Mouse (Mus musculus) cerebellum, adult 11-12 months (tissue): ENCODE data around the gene Rnf150.

ENCODE experiments used
- DNase-seq: peaks from one replicate; pipeline ENCODE4 v3.0.0; 2022

The Rnf150 gene

DNA sequence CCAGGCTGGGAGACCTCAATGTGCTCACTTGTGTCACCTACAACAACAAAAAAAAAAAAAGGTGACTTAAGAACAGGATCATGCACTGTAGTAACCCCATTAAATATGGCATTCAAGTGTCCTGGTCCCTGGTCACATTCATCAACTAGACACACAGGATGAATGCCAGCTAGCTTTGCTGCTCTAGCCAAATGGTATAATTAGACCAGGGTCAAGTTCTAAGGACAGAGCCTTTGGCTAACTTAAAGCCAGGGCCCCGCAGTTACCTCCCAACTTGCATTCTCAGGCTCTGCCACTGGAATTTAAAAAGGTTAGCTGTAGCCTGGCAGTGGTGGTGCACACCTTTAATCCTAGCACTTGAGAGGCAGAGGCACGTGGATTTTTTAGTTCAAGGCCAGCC is 165.1 kb downstream of the Rnf150 start:
- DNase-seq: no peak

- DNase-seq: no peak
These were observed 169.6 kb downstream of the Rnf150 start for GRCm38 (mm10) chr8:83032800-83033199.

- no peak for DNase-seq
These were observed 172.0 kb downstream of the Rnf150 start for GRCm38 (mm10) chr8:83035141-83035540.

GRCm38 (mm10) chr8:83036521-83037166 is 173.5 kb downstream of the Rnf150 start:
- no peak for DNase-seq

GRCm38 (mm10) chr8:83037321-83037720 is 174.2 kb downstream of the Rnf150 start:
- DNase-seq: no peak

DNA sequence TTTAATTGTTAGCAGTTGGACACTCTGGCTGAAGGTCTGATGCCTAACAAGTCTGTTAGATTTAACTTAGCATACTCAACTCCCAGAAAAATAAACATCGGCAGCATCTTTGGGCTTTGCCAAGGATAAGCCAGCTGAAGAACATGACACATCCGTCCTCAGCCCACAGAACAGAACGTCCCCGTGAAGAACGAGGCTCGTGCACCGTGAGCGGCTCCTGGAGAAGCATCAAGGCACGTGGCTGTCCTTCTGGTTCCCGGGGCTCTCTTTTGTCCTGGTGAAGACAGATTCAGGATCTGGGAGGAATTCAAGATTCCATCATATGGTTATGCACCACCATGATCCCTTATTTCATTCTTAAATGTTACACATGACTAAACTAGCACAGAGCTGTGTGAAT is 175.4 kb downstream of the Rnf150 start:
- no peak for DNase-seq

GRCm38 (mm10) chr8:83041440-83041839 is 178.3 kb downstream of the Rnf150 start:
- no peak for DNase-seq

GRCm38 (mm10) chr8:83046912-83047311 is 183.8 kb downstream of the Rnf150 start:
- DNase-seq: no peak

- no peak for DNase-seq
These were observed 185.4 kb downstream of the Rnf150 start for GRCm38 (mm10) chr8:83048527-83048926.

DNA sequence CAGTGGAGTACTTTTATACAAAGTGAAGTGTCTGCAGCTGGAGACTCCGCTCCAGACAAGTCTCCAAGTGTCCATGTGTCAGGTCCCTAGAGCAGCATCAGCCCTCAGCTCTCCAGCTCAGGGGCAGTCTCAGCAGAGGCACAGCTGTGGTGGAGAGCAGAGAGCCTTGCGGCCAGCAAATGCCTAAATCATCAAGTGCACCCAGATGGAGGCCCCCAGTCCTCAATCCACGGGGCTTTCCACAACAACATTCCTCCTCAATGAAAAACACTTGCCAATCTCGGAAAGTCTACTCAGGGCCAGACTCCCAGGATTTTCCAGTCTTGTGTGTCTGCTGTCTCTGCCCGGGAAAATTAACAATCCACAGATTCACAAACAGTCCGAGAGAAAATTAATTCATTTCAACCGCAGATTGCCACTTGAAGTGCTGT is 186.0 kb downstream of the Rnf150 start:
- DNase-seq: no peak

DNA sequence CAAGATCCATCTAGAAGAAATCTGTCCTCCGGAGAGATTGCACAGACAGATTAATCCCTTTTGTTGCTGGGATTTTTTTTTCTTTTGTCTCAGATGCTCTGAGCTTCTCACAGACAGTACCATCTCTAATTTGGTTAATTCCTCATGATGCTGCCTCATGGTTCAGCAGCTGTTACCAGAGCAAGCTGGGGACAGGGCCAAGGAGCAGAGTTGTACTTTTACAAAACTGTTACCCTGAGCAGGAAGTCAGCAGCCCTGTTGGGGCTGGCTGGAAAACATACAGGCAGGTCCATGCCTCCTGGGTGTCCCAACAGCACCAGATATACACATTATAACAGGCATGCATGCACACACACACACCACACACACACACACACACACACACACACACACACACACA is 186.5 kb downstream of the Rnf150 start:
- DNase-seq: no peak

DNA sequence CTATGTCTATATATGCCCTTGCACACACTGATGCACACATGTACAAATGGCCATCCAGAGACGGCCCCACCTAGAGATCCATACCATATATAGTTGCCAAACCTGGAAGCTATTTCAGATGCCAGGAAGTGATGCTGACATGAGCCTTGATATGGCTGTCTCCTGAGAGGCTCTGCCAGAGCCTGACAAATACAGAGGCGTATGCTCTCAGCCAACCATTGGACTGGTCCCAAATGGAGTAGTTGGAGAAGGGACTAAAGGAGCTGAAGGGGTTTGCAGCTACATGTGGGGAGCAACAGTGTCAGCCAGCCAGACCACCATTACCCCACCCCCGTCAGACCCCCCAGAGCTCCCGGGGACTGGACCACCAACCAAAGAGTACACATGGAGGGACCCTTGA is 189.7 kb downstream of the Rnf150 start:
- DNase-seq: no peak

GRCm38 (mm10) chr8:83054801-83055200 is 191.6 kb downstream of the Rnf150 start:
- no peak for DNase-seq

DNA sequence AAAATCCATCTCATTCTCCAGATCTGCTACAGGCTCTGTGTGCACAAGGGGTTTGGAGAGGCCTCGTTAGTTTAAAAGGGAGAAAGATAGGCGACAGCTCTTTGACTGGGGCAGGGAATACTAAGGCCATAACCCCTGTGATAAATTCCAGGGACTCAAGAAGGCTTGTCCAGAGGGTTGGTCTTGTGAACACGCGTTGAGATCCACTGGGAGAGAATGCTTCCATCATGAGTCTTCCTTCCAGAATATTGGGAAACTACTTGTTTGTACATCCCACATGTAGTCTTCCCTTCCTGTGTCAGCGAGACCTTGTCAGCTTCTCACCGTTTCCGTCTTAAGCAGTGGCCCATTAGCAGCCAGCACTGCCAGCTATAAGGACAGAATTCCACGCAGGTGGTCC is 195.8 kb downstream of the Rnf150 start:
- no peak for DNase-seq

DNA sequence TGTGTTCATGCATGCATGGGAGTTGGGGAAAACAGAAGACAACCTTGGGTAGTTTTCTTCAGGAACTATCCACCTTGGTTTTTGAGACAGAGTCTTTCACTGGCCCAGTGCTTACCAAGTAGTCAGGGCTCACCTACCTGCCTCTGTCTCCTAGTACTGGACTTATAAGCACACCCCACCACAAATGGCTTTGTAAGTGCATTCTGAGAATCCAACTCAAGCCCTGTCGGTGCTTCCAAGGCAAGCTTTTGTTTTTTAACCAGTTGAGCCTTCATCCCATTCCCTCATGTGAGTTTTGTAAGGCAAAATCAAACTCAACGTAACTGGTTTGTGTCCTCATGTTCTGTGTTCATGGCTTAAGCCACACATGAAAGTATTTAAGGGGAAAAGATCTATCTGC is 196.9 kb downstream of the Rnf150 start:
- DNase-seq: no peak

DNA sequence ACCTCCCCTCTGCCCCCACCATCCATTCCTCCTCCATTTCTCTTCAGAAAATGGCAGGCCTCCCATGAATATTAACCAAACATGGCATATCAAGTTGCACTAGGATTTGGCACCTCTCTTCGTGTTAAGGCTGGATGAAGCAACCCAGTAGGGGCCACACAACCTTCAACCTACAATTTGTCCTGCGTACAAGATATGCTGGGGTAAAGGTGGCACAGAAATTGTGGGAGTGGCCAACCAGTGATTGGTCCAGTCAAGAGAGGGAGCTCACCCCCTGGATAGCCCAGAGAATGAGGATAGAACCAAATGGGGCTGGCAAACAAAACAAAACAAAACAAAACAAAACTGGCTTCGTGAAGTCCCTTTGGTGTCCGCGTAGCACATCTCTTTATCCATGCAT is 198.1 kb downstream of the Rnf150 start:
- no peak for DNase-seq

DNA sequence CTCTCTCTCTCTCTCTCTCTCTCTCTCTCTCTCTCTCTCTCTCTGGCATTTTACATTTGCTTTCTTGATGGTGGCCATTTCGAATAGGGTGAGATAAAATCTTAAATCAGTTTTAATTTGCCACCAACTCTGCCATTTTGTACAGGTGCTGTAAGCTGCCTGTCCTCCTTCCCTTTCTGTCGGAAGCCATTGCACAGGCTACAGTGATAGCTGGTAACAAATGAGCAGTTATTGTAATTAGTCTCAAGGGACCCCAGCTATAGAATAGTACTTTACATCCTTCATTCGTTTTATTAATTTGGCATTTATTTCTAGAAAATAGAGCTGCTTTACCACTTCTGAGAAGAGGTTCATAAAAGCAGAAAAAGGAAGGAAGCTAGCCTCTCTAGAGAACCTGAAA is 198.7 kb downstream of the Rnf150 start:
- no peak for DNase-seq

GRCm38 (mm10) chr8:83062276-83062675 is 199.1 kb downstream of the Rnf150 start:
- no peak for DNase-seq

DNA sequence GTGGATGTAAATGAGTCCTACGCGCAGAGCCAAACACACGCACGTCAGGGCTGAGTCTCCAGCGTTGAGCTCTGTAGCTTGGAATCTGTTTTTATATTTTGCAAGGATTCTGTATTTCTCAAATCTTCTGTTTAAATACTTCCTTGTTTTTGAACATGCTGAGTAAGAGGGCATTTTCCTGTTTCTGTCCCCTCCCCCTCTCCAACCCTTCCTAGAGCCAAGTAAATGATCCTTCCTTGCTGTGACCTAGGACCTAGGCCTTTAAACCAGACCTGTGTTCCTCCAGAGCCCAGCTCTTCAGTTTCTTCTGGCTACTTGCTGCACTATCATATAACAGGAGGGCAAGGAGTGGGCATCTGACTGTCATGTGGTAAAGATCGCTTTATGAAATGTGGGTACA is 200.9 kb downstream of the Rnf150 start:
- DNase-seq: no peak

- peak; percentile 20 for DNase-seq
These were observed 202.9 kb downstream of the Rnf150 start for GRCm38 (mm10) chr8:83066076-83066475.

DNA sequence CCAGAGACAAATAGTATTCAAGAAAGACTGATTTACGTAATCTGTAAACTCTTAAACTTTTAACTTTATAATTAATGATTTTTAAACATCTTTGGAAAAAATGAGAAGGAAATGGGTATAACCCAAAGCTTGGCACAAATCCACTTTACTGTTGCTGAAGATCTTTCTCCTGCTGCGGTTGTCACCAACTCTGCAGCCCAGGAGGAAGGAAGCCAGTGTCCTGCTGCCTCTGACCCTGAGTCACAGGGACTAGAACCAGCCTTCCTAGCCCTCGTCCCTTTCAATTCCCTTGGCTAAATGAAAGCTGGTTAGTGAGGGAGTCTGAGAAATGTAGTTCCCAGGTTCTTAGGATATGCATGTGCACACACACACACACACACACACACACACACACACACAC is 203.7 kb downstream of the Rnf150 start:
- no peak for DNase-seq

- DNase-seq: no peak
These were observed 204.8 kb downstream of the Rnf150 start for GRCm38 (mm10) chr8:83067906-83068305.

- no peak for DNase-seq
These were observed 211.1 kb downstream of the Rnf150 start for GRCm38 (mm10) chr8:83074248-83074647.

GRCm38 (mm10) chr8:83076621-83077020 is 213.5 kb downstream of the Rnf150 start:
- DNase-seq: no peak

DNA sequence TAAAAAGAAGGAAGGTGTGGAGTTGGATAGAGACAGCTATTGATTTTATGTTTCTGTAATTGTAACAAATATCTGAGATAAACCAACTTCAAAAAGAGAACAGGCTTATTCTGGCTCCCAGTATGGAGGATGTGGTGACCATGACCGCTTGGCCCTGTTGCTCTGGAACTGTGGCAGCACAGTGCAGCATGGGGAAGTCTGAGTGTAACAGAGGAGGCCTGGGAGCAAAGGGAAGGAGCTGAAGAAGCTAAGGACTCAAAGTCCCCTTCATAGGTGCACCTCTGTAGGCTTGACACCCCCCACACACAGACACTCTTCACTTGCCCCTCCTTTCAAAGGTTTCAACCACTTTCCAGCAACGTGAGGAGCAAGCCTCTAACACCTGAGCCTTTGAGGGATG is 214.2 kb downstream of the Rnf150 start:
- no peak for DNase-seq
